Mouse (Mus musculus) heart, embryonic 10.5 days (tissue): ENCODE results near the gene Pld5. TPM values are rescaled to one million over a fixed set of nuclear protein-coding genes. Genes with fewer than 3 reads are reported as not detected.

Experiments used
- DNase-seq: peaks from one replicate; pipeline ENCODE4 v3.0.0-alpha.2; 2017; ENCODE audit warnings: low spot score
- H3K27ac ChIP-seq: fragments of 300-500 bp; sonication (generic); 2 replicates; pipeline ENCODE4 v1.5.1; 2016; ENCODE audit warnings: mild to moderate bottlenecking
- H3K27me3 ChIP-seq: fragments of 300-500 bp; sonication (generic); 2 replicates; pipeline ENCODE4 v1.6.1; 2016; ENCODE audit warnings: mild to moderate bottlenecking; ENCODE audit not compliant: poor library complexity, insufficient read depth, severe bottlenecking
- H3K36me3 ChIP-seq: fragments of 300-500 bp; sonication (generic); 2 replicates; pipeline ENCODE4 v1.6.1; 2016; ENCODE audit warnings: mild to moderate bottlenecking, moderate library complexity
- H3K4me1 ChIP-seq: fragments of 300-500 bp; sonication (generic); 2 replicates; pipeline ENCODE4 v1.6.1; 2016; ENCODE audit warnings: mild to moderate bottlenecking
- H3K4me3 ChIP-seq: fragments of 300-500 bp; sonication (generic); 2 replicates; pipeline ENCODE4 v1.5.1; 2016; ENCODE audit warnings: mild to moderate bottlenecking, moderate library complexity
- H3K9me3 ChIP-seq: fragments of 300-500 bp; sonication (generic); 2 replicates; pipeline ENCODE4 v1.6.1; 2016; ENCODE audit warnings: mild to moderate bottlenecking, moderate library complexity
- WGBS: fragments of 180-500 bp; shearing (Covaris S2); methylation state at CpG from one replicate; pipeline ENCODE4 v1.1.7; 2016; 5-methylcytosine and 5-hydroxymethylcytosine counted together
- polyA plus RNA-seq: library from polyadenylated mRNA; unstranded; fragments of >200 nt; fragmentation: Nextera tagmentation; extraction: Ambion mirVana; gene quantifications from 2 replicates; pipeline ENCODE4 v1.2.1, GENCODE M21; 2016

Gene Pld5
- polyA plus RNA-seq, 1 experiment from 2014 or later = 0.31 TPM

DNA sequence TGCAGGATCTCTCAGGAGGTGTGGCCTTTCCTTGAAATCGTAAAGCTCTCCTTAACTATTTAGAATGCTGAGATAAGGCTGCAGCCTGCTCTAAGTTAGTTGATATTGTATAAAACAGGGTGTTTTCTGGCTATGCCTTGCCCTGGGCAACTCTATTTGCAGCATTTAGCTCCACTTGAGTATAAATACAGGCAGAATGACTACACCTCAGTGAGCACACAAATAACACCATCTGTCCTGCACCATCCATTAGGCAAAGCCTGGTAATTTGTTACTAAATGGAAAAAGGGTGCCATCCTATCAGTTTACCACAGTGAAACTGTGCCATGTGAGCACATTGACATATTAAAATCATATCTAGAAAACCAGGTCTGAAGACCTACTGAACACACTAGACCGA is 149.3 kb downstream of the Pld5 start:
- H3K27me3 ChIP-seq = peaks cover 39% of the 10 kb centered on the region
- WGBS = 57% methylated on average over 2 of the region's 2 CpGs
- H3K4me1 ChIP-seq = peaks cover 7% of the 10 kb centered on the region; the same call in 1 of the 2 replicates

DNA sequence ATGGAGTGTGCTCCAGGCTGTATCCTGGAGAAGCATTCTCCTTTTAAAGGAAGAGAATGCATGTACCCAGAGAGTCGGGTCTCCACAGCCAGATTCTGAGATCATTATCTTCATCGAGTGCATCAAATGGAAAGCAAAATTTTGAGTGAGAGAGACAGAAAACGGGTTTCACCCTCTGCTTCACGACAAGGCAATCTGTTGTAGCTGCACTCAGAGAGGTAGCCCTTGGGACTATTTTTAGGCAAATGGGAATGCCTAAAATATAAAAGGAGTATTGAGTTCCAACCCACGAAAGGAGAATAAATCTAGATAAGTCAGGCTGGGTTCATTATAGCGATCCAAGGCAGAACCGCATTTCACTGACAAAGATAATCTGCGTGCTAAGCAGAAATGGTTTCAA is 150.7 kb downstream of the Pld5 start:
- 46% methylated on average over 8 of the region's 8 CpGs for WGBS
- Histone ChIP-seq H3K36me3 (no peaks in the 10 kb centered on the region), H3K27ac (no peak overlapping the region), H3K4me3 (0 out of 2 replicates have a peak overlapping the region, but pooled peaks have one; percentile 5), H3K27me3 (peaks cover 38% of the 10 kb centered on the region), H3K9me3 (no peaks in the 10 kb centered on the region), H3K4me1 (peaks cover 7% of the 10 kb centered on the region; the same call in 1 of the 2 replicates)
- no peak for DNase-seq

More for the DNA sequence above, 149.3 kb downstream of the Pld5 start:
- no peak for DNase-seq
- no peak overlapping the region for H3K27ac ChIP-seq
- H3K36me3 ChIP-seq = no peaks in the 10 kb centered on the region
- no peaks in the 10 kb centered on the region for H3K9me3 ChIP-seq
- no peak overlapping the region for H3K4me3 ChIP-seq

DNA sequence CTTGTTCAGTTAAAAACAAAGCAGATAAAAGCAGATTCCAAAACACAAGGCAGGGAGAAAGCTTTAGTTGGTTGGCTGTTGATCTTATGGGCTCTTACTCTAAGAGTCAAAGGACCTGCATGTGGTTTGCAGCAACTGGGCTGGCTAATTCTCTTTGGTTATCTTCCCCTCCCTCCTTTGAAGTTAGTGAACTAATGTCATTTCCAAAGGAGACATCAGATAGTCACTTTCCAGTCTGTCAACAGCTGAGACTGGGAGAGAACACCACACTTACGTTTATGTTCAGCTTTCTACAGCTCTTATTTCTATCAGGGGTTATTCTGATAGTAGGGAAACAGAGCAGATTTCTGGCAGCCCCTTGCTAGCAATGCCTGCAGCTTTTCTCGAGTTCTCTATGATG is 151.3 kb downstream of the Pld5 start:
- Histone ChIP-seq H3K4me1 (peaks cover 7% of the 10 kb centered on the region; the same call in 1 of the 2 replicates), H3K4me3 (no peak overlapping the region), H3K27ac (no peak overlapping the region), H3K9me3 (no peaks in the 10 kb centered on the region), H3K36me3 (no peaks in the 10 kb centered on the region), H3K27me3 (peaks cover 45% of the 10 kb centered on the region)
- no peak for DNase-seq
- WGBS = 16% methylated on average over 2 of the region's 2 CpGs

DNA sequence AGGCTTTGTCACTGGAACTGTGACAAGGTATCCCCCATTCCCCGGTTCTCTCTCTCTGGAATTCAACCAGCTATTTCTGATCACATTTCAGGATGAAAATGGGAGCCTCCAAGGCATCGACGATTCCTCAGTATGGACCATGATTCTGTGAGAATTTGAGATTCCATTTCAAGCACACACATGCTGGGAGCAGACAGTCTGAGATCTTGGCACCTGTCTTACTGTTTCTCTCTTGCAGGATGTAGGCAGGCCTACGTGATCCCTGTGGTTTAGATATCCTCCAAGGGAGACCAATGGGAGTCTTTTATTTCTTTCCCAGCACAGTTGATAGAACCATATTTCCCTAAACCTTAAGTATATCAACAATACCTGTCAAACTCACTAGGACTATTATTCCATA is 159.5 kb downstream of the Pld5 start:
- Histone ChIP-seq H3K4me1 (peaks cover 3% of the 10 kb centered on the region; the same call in 1 of the 2 replicates), H3K9me3 (no peaks in the 10 kb centered on the region), H3K36me3 (no peaks in the 10 kb centered on the region), H3K27me3 (peaks cover 9% of the 10 kb centered on the region; the same call in 1 of the 2 replicates), H3K27ac (no peak overlapping the region), H3K4me3 (no peak overlapping the region)
- 86% methylated on average over 4 of the region's 4 CpGs for WGBS
- DNase-seq = no peak

DNA sequence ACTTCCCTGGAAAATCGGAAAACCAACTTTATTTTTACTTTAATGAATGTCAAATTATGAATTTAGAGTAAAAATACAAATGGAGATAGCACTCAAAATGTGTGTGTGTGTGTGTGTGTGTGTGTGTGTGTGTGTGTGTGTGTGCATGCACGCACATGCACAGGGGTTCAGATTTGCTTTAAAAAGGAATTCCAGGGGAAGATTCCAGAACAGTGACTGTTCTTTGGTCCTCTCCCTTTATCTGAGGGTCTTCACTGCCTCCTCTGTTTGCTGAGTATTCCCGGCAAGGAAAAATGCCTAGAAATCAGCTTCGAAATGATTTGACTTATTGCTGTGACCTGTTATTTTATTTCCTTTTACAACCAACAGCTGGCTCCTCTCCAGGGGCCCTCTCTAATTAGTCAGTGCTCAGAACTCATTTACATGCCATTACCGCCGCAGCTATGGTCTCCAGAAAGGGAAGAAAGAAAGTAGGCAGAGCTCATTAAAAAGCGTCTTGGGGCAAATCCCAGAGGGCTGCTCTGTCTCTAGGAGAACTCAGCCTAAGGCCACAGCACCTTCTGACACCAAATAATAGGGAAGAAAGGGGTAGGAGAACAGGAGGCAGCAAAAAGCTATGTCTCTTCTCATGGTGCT is 176.3 kb downstream of the Pld5 start:
- DNase-seq = no peak
- Histone ChIP-seq H3K9me3 (no peaks in the 10 kb centered on the region), H3K4me1 (no peaks in the 10 kb centered on the region), H3K4me3 (no peak overlapping the region), H3K27ac (no peak overlapping the region), H3K36me3 (no peaks in the 10 kb centered on the region), H3K27me3 (no peaks in the 10 kb centered on the region)
- WGBS = 43% methylated on average over 7 of the region's 7 CpGs

- Histone ChIP-seq H3K4me1 (no peaks in the 10 kb centered on the region), H3K27me3 (no peaks in the 10 kb centered on the region), H3K36me3 (no peaks in the 10 kb centered on the region), H3K9me3 (no peaks in the 10 kb centered on the region), H3K27ac (no peak overlapping the region), H3K4me3 (no peak overlapping the region)
- no peak for DNase-seq
- WGBS = 69% methylated on average over 2 of the region's 2 CpGs
These were observed 183.0 kb downstream of the Pld5 start for GRCm38 (mm10) chr1:176092119-176092518.

- Histone ChIP-seq H3K4me3 (no peak overlapping the region), H3K4me1 (no peaks in the 10 kb centered on the region), H3K27ac (no peak overlapping the region), H3K36me3 (no peaks in the 10 kb centered on the region), H3K9me3 (no peaks in the 10 kb centered on the region), H3K27me3 (no peaks in the 10 kb centered on the region)
- WGBS = 81% methylated on average over 3 of the region's 3 CpGs
- no peak for DNase-seq
These were observed 185.7 kb downstream of the Pld5 start for GRCm38 (mm10) chr1:176089382-176089781.

GRCm38 (mm10) chr1:176085952-176086648 is 189.0 kb downstream of the Pld5 start:
- Histone ChIP-seq H3K4me3 (no peak overlapping the region), H3K4me1 (no peaks in the 10 kb centered on the region), H3K36me3 (no peaks in the 10 kb centered on the region), H3K9me3 (no peaks in the 10 kb centered on the region), H3K27me3 (no peaks in the 10 kb centered on the region), H3K27ac (no peak overlapping the region)
- DNase-seq = no peak
- 77% methylated on average over 13 of the region's 13 CpGs for WGBS

GRCm38 (mm10) chr1:176082306-176082705 is 192.8 kb downstream of the Pld5 start:
- H3K27ac ChIP-seq = no peak overlapping the region
- H3K27me3 ChIP-seq = no peaks in the 10 kb centered on the region
- H3K4me3 ChIP-seq = no peak overlapping the region
- no peaks in the 10 kb centered on the region for H3K36me3 ChIP-seq
- H3K4me1 ChIP-seq = no peaks in the 10 kb centered on the region
- 57% methylated on average over 4 of the region's 4 CpGs for WGBS
- DNase-seq = no peak
- H3K9me3 ChIP-seq = no peaks in the 10 kb centered on the region

- Histone ChIP-seq H3K4me1 (no peaks in the 10 kb centered on the region; the same call in 1 of the 2 replicates), H3K27me3 (no peaks in the 10 kb centered on the region), H3K36me3 (no peaks in the 10 kb centered on the region), H3K27ac (no peak overlapping the region), H3K4me3 (no peak overlapping the region), H3K9me3 (no peaks in the 10 kb centered on the region)
- 70% methylated on average over 2 of the region's 2 CpGs for WGBS
- DNase-seq = no peak
These were observed 194.1 kb downstream of the Pld5 start for GRCm38 (mm10) chr1:176080969-176081368.

DNA sequence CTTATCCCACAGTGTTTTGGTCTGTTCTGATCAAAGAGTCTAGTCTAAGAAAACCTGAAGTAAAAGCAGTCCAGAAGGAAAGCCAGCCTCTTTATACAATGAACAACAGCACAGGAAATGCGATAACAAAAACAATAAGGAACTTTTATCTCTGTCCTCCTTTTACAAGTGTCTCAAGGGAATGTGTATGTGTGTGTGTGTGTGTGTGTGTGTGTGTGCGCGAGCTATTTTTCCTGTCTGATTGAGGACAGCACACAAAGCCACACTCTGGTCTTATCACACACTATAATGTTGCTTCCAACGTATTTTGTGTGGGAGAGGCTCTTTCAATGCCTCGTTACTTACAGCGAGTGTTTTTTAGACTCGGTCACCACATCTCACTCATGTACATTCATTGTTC is 196.7 kb downstream of the Pld5 start:
- DNase-seq = no peak
- no peaks in the 10 kb centered on the region for H3K36me3 ChIP-seq
- no peaks in the 10 kb centered on the region for H3K27me3 ChIP-seq
- peaks cover 14% of the 10 kb centered on the region for H3K4me1 ChIP-seq
- WGBS = 57% methylated on average over 7 of the region's 7 CpGs
- H3K27ac ChIP-seq = no peak overlapping the region
- H3K9me3 ChIP-seq = no peaks in the 10 kb centered on the region
- no peak overlapping the region for H3K4me3 ChIP-seq

DNA sequence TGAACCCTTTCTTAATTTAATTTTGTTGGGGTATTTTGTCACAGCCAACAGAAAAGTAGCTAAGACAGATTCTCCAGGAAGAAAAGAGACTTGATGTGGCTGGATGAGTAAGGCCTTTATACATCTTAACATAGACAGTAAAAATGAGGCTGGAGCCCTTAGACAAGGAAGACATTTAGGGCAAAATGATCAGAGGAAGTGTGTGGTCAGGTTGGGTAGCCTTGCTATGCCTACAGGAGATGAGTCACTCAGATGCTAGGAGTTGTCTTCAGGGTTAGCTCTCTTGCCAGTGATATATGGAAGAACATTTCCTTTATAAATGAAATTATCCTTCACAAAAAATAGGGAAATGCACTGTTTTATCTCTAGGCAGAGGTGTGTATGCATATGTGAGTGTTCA is 198.3 kb downstream of the Pld5 start:
- H3K4me1 ChIP-seq = peaks cover 14% of the 10 kb centered on the region

DNA sequence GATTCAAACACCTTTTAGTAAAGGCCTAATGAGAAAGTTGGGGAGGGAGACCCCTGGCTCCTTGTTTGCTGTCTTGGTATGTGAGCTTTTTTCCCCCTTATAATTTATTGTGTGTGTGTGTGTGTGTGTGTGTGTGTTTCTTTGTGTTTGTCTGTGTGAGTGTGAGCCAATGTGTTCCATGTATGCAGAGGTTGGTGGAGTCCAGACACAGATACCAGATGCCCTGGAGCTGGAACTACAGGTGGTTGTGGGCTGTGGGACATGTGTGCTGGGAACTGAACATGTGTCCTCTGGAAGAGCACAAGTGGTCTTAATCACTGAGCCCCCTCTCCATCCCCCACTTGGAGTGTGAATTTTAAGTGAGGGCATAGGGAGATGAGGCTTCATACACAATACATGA is 199.3 kb downstream of the Pld5 start:
- no peak overlapping the region for H3K27ac ChIP-seq
- no peaks in the 10 kb centered on the region for H3K27me3 ChIP-seq
- DNase-seq = no peak

More for the DNA sequence above, 198.3 kb downstream of the Pld5 start:
- no peaks in the 10 kb centered on the region for H3K27me3 ChIP-seq
- no peak overlapping the region for H3K4me3 ChIP-seq
- no peaks in the 10 kb centered on the region for H3K36me3 ChIP-seq
- no peak for DNase-seq
- no peak overlapping the region for H3K27ac ChIP-seq
- no peaks in the 10 kb centered on the region for H3K9me3 ChIP-seq

More for the DNA sequence above, 199.3 kb downstream of the Pld5 start:
- Histone ChIP-seq H3K4me1 (peaks cover 14% of the 10 kb centered on the region), H3K4me3 (no peak overlapping the region), H3K9me3 (no peaks in the 10 kb centered on the region), H3K36me3 (no peaks in the 10 kb centered on the region)
